Mouse (Mus musculus) C2C12 (cell line): ENCODE results near the gene Atxn7l1. TPM values are rescaled to one million over a fixed set of nuclear protein-coding genes. Genes with fewer than 3 reads are reported as not detected.

ENCODE experiments used
- H3K27me3 ChIP-seq: one replicate; pipeline ENCODE4 v1.6.1; 2011; ENCODE audit not compliant: control insufficient read depth, insufficient read depth, insufficient read length
- H3K36me3 ChIP-seq: one replicate; pipeline ENCODE4 v1.6.1; 2011; ENCODE audit not compliant: control insufficient read depth, insufficient read depth
- H3K4me3 ChIP-seq: one replicate; pipeline ENCODE4 v1.5.1; 2011; ENCODE audit warnings: mild to moderate bottlenecking, control low read depth; ENCODE audit not compliant: poor library complexity, insufficient read depth, severe bottlenecking
- H3K79me2 ChIP-seq: one replicate; pipeline ENCODE4 v1.6.1; 2011; ENCODE audit not compliant: control insufficient read depth, insufficient read depth
- H3K79me3 ChIP-seq: one replicate; pipeline ENCODE4 v1.6.1; 2011; ENCODE audit warnings: low read depth, control low read depth
- H3ac ChIP-seq: one replicate; pipeline ENCODE3; 2011; ENCODE audit warnings: low read depth; ENCODE audit not compliant: control insufficient read depth, insufficient read length
- CEBPB ChIP-seq: IDR thresholded peaks from one replicate; pipeline ENCODE4 v1.6.1; 2011; ENCODE audit warnings: low read depth, mild to moderate bottlenecking, control low read depth, moderate library complexity
- CTCF ChIP-seq: IDR thresholded peaks from one replicate; pipeline ENCODE4 v1.5.1; 2011; ENCODE audit not compliant: control insufficient read depth, insufficient read depth, insufficient read length
- FOSL1 ChIP-seq: IDR thresholded peaks from one replicate; pipeline ENCODE4 v1.8.0; 2011; ENCODE audit warnings: mild to moderate bottlenecking, low read length; ENCODE audit not compliant: poor library complexity, insufficient read depth, severe bottlenecking
- MAX ChIP-seq: IDR thresholded peaks from one replicate; pipeline ENCODE4 v1.6.1; 2011; ENCODE audit warnings: mild to moderate bottlenecking, control low read depth
- MYOD1 ChIP-seq: IDR thresholded peaks from one replicate; pipeline ENCODE4 v1.6.1; 2011; ENCODE audit warnings: low read depth; ENCODE audit not compliant: control insufficient read depth, insufficient read length
- MYOG ChIP-seq: IDR thresholded peaks from one replicate; pipeline ENCODE4 v1.6.1; 2011; ENCODE audit not compliant: control insufficient read depth, insufficient read length; ENCODE audit errors: extremely low read depth
- USF1 ChIP-seq: IDR thresholded peaks from one replicate; pipeline ENCODE4 v1.6.1; 2011; ENCODE audit warnings: low read depth, mild to moderate bottlenecking, control low read depth, moderate library complexity
- polyA plus RNA-seq: library from polyadenylated mRNA; unstranded; fragments of >200 nt; fragmentation: generic; extraction: Trizol; gene quantifications from one replicate; pipeline ENCODE4 v1.2.1, GENCODE M21; 2012; ENCODE audit warnings: missing spikeins

Atxn7l1 gene
- polyA plus RNA-seq, 1 experiment, result 14.6 TPM

GRCm38 (mm10) chr12:33303384-33303770 lies 155.9 kb downstream of the Atxn7l1 start:
- Histone ChIP-seq H3K27me3 (no peaks in the 10 kb centered on the region), H3K79me2 (no peaks in the 10 kb centered on the region), H3K4me3 (no peak overlapping the region), H3ac (no peak overlapping the region), H3K79me3 (no peaks in the 10 kb centered on the region), H3K36me3 (no peaks in the 10 kb centered on the region)
- no peak for TF ChIP-seq USF1
- no peak for TF ChIP-seq MYOG
- no peak for TF ChIP-seq CTCF
- no peak for TF ChIP-seq MYOD1
- TF ChIP-seq CEBPB, result no peak
- no peak for TF ChIP-seq FOSL1

GRCm38 (mm10) chr12:33305106-33305505 lies 157.6 kb downstream of the Atxn7l1 start:
- H3K27me3 ChIP-seq, result no peaks in the 10 kb centered on the region
- TF ChIP-seq MYOD1 (no peak), CEBPB (no peak), FOSL1 (no peak), CTCF (no peak), MAX (no peak), USF1 (no peak), MYOG (no peak)
- H3ac ChIP-seq, result no peak overlapping the region
- H3K79me3 ChIP-seq, result no peaks in the 10 kb centered on the region
- no peaks in the 10 kb centered on the region for H3K79me2 ChIP-seq
- no peak overlapping the region for H3K4me3 ChIP-seq
- no peaks in the 10 kb centered on the region for H3K36me3 ChIP-seq

- no peak overlapping the region for H3K4me3 ChIP-seq
- TF ChIP-seq CEBPB, result no peak
- no peak for TF ChIP-seq MYOD1
- TF ChIP-seq CTCF, result no peak
- TF ChIP-seq FOSL1, result no peak
- TF ChIP-seq USF1, result no peak
- TF ChIP-seq MAX, result no peak
- TF ChIP-seq MYOG, result no peak
- H3ac ChIP-seq, result no peak overlapping the region
- no peaks in the 10 kb centered on the region for H3K79me2 ChIP-seq
- no peaks in the 10 kb centered on the region for H3K27me3 ChIP-seq
- no peaks in the 10 kb centered on the region for H3K36me3 ChIP-seq
- no peaks in the 10 kb centered on the region for H3K79me3 ChIP-seq
Observed at GRCm38 (mm10) chr12:33306476-33306875, 159.0 kb downstream of the Atxn7l1 start.

- Histone ChIP-seq H3K79me2 (no peaks in the 10 kb centered on the region), H3K79me3 (no peaks in the 10 kb centered on the region), H3K4me3 (no peak overlapping the region), H3K27me3 (no peaks in the 10 kb centered on the region), H3K36me3 (no peaks in the 10 kb centered on the region), H3ac (no peak overlapping the region)
- no peak for TF ChIP-seq USF1
- no peak for TF ChIP-seq CTCF
- no peak for TF ChIP-seq MYOG
- TF ChIP-seq MYOD1, result no peak
- no peak for TF ChIP-seq FOSL1
- TF ChIP-seq CEBPB, result no peak
- no peak for TF ChIP-seq MAX
Observed at GRCm38 (mm10) chr12:33308668-33309067, 161.2 kb downstream of the Atxn7l1 start.

GRCm38 (mm10) chr12:33313828-33314671 lies 166.6 kb downstream of the Atxn7l1 start:
- Histone ChIP-seq H3K4me3 (no peak overlapping the region), H3K79me2 (no peaks in the 10 kb centered on the region), H3K79me3 (no peaks in the 10 kb centered on the region), H3K27me3 (no peaks in the 10 kb centered on the region), H3K36me3 (no peaks in the 10 kb centered on the region), H3ac (no peak overlapping the region)
- TF ChIP-seq CEBPB (no peak), MYOG (no peak), CTCF (no peak), MAX (no peak), FOSL1 (no peak), USF1 (no peak), MYOD1 (no peak)
